Mouse (Mus musculus) kidney, adult 2 months (tissue): ENCODE results near the gene Gm960. TPM values are rescaled to one million over a fixed set of nuclear protein-coding genes. Genes with fewer than 3 reads are reported as not detected.

Source experiments
- DNase-seq: peaks from one replicate; pipeline ENCODE4 v3.0.0; 2021
- H3K27ac ChIP-seq: fragments of 200-500 bp; 2 replicates; pipeline ENCODE4 v1.5.1; 2012; ENCODE audit warnings: low read depth, low read length, control low read depth, inconsistent platforms; ENCODE audit not compliant: insufficient read depth
- H3K27me3 ChIP-seq: fragments of 200-500 bp; replicated peaks from 2 replicates; pipeline ENCODE4 v1.6.1; 2012; ENCODE audit warnings: mild to moderate bottlenecking, moderate library complexity, low read length, inconsistent platforms; ENCODE audit not compliant: control insufficient read depth, insufficient read depth
- H3K36me3 ChIP-seq: fragments of 200-500 bp; 2 replicates; pipeline ENCODE4 v1.6.1; 2012; ENCODE audit warnings: mild to moderate bottlenecking, moderate library complexity, low read length, inconsistent platforms; ENCODE audit not compliant: control insufficient read depth, insufficient read depth
- H3K4me1 ChIP-seq: fragments of 200-500 bp; 2 replicates; pipeline ENCODE4 v1.6.1; 2011; ENCODE audit warnings: low read length; ENCODE audit not compliant: control insufficient read depth, insufficient read depth
- H3K4me3 ChIP-seq: fragments of 200-500 bp; 2 replicates; pipeline ENCODE4 v1.5.1; 2011; ENCODE audit warnings: mild to moderate bottlenecking, low read depth, low read length, control low read depth; ENCODE audit not compliant: insufficient read depth
- CTCF ChIP-seq: fragments of 200-500 bp; conservative IDR thresholded peaks from 2 replicates; pipeline ENCODE4 v1.5.1; 2011; ENCODE audit warnings: low read depth, mild to moderate bottlenecking, control low read depth, low read length, moderate library complexity, mixed read lengths; ENCODE audit not compliant: insufficient read depth, insufficient read length
- POLR2A ChIP-seq: fragments of 200-500 bp; IDR thresholded peaks from one replicate; pipeline ENCODE4 v1.6.1; 2011; ENCODE audit warnings: low read depth, low read length, control low read depth
- WGBS: fragments of 180-500 bp; shearing (Covaris S2); methylation state at CpG from one replicate; pipeline ENCODE4 v1.1.7; 2018; 5-methylcytosine and 5-hydroxymethylcytosine counted together
- polyA plus RNA-seq: library from polyadenylated mRNA; depleted of rRNA; stranded (reverse); fragments of >200 nt; gene quantifications from 2 replicates; pipeline ENCODE4 v1.2.3, GENCODE M21; 2012

The Gm960 gene
- polyA plus RNA-seq, 1 experiment, result 1.1 TPM

DNA sequence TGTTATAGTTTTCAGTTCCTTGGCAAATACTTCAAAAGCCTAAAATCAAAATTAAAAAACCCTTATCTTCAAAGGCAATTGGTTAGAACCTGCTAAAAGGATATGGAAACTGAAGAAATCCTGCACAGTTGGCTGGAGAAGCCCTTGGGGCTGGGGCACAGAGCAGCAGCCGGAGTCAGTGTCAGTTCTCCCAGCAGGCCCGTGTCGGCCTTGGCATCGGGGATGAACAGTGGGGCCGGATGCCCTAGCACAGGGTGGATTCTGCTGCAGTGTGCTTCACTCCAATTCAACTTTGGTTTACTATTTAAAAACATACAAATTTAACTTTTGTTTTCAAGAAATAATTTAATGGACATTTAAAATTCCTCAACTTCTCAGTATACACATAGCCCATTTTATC lies 40.3 kb downstream of the Gm960 start:
- DNase-seq, result no peak
- Histone ChIP-seq H3K4me1 (no peaks in the 10 kb centered on the region), H3K27me3 (no peaks in the 10 kb centered on the region), H3K4me3 (no peak overlapping the region), H3K36me3 (no peaks in the 10 kb centered on the region), H3K27ac (no peak overlapping the region)
- 95% methylated on average over 5 of the region's 5 CpGs for WGBS
- TF ChIP-seq CTCF, result no peak

DNA sequence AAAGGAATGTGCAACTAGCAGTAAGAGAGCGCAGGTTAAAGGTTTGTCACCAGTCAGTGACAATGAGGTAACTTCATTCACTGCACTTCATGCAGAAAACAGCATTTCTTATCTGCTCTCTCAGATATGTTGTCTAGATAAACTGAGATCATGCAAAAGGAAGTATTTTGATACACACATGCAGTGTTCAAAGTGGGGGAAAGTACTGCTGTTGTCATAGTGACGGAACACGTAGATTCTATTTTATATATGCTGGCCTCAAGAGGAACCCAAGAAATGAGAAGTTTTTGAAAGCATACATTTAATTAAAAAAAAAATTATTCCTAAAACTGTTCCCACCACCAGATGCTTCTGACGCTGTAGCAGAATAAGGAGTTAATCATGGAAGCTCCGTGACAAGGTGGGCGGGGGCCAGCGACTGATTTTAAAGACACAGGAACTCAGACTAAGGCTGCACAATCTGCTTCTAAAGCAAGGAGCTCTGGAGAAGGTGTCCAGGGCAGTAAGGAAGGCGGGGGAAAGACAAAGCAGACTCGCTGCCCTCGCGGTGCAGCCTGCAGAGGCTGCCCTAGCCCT lies 51.5 kb downstream of the Gm960 start:
- WGBS, result 66% methylated on average over 11 of the region's 11 CpGs

DNA sequence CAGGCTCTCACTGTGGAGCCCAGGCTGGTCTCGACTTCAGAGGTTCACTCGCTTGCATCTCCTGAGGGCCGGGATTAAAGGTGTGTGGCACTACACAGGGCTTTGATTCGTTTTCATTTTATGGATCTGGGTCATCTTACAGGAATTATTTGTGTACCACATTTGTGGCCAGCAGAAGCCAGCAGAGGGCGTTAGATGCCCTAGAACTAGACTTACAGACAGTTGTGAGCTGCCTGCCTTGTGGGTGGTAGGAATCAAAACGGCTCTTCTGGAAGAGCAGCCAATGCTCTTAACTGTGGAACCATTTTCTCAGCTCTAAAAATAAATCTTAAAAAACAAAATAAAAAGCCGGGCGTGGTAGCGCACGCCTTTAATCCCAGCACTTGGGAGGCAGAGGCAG lies 54.2 kb downstream of the Gm960 start:
- TF ChIP-seq CTCF, result peak; percentile 57
- no peak for TF ChIP-seq POLR2A
- Histone ChIP-seq H3K4me1 (no peaks in the 10 kb centered on the region), H3K4me3 (no peak overlapping the region), H3K27me3 (no peaks in the 10 kb centered on the region), H3K27ac (no peak overlapping the region), H3K36me3 (no peaks in the 10 kb centered on the region)
- DNase-seq, result peak; percentile 38
- WGBS, result 43% methylated on average over 10 of the region's 10 CpGs

More for the DNA sequence above, 51.5 kb downstream of the Gm960 start:
- TF ChIP-seq POLR2A (no peak), CTCF (no peak)
- no peak for DNase-seq
- no peaks in the 10 kb centered on the region for H3K36me3 ChIP-seq
- H3K4me3 ChIP-seq, result no peak overlapping the region
- H3K4me1 ChIP-seq, result no peaks in the 10 kb centered on the region
- H3K27ac ChIP-seq, result no peak overlapping the region
- no peaks in the 10 kb centered on the region for H3K27me3 ChIP-seq

DNA sequence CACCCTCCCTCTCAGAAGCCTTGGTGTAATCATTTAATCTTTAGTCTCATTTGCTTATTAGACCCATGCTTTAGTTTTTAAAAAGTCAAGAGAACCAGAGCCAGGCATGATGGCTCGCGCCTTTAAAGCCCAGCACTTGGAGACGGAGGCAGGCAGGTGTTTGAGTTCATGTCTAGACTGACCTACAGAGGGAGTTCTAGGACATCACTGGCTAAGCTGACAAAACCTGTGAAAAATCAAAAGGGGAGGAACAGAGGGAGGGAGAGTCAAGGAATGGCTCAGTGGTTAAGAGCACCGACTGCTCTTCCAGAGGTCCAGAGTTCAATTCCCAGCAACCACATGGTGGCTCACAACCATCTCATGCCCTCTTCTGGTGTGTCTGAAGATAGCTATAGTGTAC lies 62.5 kb downstream of the Gm960 start:
- WGBS, result 52% methylated on average over 4 of the region's 4 CpGs
- Histone ChIP-seq H3K27ac (no peak overlapping the region), H3K4me3 (no peak overlapping the region), H3K27me3 (no peaks in the 10 kb centered on the region), H3K4me1 (no peaks in the 10 kb centered on the region), H3K36me3 (no peaks in the 10 kb centered on the region)
- no peak for TF ChIP-seq POLR2A
- TF ChIP-seq CTCF, result peak; percentile 9; the same call in 1 of the 2 replicates
- DNase-seq, result no peak

DNA sequence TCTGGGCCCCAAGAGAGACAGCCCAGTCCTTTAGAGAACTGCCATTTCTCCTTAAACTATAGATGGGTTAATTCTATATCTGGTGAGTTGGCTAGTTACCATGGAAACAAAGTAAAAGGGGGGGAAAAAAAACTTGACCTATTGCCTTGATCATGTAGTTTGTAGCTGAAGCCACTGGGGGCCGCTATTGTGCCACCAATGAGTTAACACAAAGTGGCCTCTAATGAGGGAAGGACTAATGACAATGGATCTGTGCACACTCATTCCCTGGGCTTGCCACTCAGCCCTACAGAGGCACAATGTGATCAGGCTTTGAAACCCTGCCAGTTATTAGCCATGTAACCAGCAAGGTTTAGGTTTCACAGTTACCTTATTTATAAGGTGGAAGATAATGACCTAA lies 69.6 kb downstream of the Gm960 start:
- Histone ChIP-seq H3K27ac (no peak overlapping the region), H3K36me3 (no peaks in the 10 kb centered on the region), H3K27me3 (no peaks in the 10 kb centered on the region), H3K4me1 (peaks cover 13% of the 10 kb centered on the region; the same call in 1 of the 2 replicates), H3K4me3 (no peak overlapping the region)
- 0% methylated on average over 1 of the region's 1 CpGs for WGBS
- peak; percentile 73 for TF ChIP-seq CTCF
- TF ChIP-seq POLR2A, result no peak
- DNase-seq, result peak; percentile 64

DNA sequence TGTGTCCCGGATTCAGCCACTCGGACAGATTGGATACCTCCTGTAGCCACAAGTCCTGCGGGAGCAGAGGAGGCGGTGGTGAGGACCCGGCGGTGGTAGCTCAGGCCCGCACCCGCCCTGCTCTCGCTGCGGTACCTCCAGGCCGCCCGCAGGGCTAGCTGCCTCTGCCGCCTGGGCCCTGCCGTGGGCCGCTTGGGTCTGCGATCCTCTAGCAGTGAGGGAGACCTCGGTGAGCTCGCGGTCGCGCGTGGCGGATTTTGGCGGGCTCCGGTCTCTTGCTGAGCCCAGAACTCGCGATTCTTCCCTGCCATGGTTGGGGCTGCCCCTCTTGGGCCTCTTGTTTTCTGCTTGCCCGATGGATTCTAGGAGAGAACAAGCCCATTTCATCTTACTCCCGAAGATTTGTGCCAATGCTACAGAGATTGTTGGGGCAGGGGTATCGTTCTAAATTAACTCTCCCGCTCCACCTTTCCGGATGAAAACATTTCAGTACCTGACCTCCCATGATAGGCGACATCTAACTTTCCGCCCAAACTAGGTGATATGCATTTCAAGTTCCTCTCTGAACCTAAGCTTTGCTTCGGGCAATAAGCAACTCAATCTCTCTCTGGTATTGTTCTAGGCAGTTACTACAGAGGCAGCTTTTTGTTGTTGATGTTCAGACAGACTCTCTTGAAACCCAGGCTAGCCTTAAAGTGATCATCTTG lies 72.5 kb downstream of the Gm960 start:
- no peaks in the 10 kb centered on the region for H3K27me3 ChIP-seq
- peak overlapping the region; percentile 44 for H3K27ac ChIP-seq
- DNase-seq, result no peak
- no peaks in the 10 kb centered on the region for H3K36me3 ChIP-seq
- TF ChIP-seq CTCF (no peak), POLR2A (no peak)
- peak overlapping the region; percentile 98 for H3K4me3 ChIP-seq
- WGBS, result under 1% methylated on average over 35 of the region's 35 CpGs
- peaks cover 13% of the 10 kb centered on the region; the same call in 1 of the 2 replicates for H3K4me1 ChIP-seq

DNA sequence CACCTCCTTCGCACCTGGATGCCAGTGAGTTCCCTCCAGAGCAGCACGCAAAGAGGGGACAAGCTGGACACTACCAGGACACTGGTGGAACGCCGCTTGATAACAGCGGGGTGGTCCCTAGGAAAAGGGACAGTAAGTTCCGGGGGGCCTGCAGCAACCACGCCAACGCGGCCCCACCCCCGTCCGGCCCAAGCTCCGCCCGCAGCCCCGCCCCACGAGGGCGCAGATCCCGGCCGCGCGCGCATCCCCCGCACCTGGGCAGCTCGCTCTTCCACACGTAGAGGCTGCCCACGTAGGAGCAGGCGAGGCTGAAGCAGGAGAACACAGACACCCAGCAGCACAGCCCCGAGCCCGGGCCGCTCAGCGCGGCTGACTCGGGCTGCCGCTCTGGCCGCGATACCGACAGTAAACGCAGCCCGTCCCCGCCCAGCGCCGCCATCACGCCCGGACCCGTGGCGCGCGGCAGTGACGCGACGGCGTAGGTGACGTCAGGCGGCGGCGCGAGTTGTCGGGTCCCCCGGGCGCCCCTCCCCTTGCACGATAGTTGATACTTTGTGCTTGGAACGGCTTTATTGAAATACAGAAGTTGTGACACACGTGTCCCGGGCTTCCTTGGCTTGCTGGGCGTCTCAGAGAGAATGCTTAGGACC lies 73.2 kb downstream of the Gm960 start, which contains the start of gene Rce1:
Gene Rce1, minus strand, starts transcription at position 463 of the 650 bp plus-strand sequence.
- peak within 1 kb of the TSS; percentile 98 for H3K4me3 ChIP-seq
- no peak for TF ChIP-seq POLR2A

More for the DNA sequence above, 73.2 kb downstream of the Gm960 start, which contains the start of gene Rce1:
- peak within 1 kb of the TSS; percentile 82 for H3K27ac ChIP-seq
- peak; percentile 94 for DNase-seq
- whole genome bisulfite sequencing, result under 1% methylated on average over 64 of the region's 64 CpGs
- peaks cover 13% of the 10 kb centered on the region; the same call in 1 of the 2 replicates for H3K4me1 ChIP-seq
- no peaks in the 10 kb centered on the region for H3K36me3 ChIP-seq
- no peaks in the 10 kb centered on the region for H3K27me3 ChIP-seq
